Mouse (Mus musculus): ENCODE data around the gene Hmgcs2. TPM values are rescaled to one million over a fixed set of nuclear protein-coding genes. Genes with fewer than 3 reads are reported as not detected.

Hmgcs2 gene
- polyA plus RNA-seq, 1 experiment from 2014 or later, result 5.7 TPM

GRCm38 (mm10) chr3:98300266-98300665 lies 20.0 kb downstream of the Hmgcs2 start:
- ATAC-seq (ENCODE audit: low read depth), result no peak
- Histone ChIP-seq H3K4me2 (ENCODE audit: low read depth, low read length) (no peak overlapping the region), H3K36me3 (ENCODE audit: control insufficient read depth, insufficient read depth, low read length) (no peaks in the 10 kb centered on the region), H3K9me3 (ENCODE audit: control insufficient read depth, low read length) (no peaks in the 10 kb centered on the region), H3K4me3 (ENCODE audit: low read length) (no peak overlapping the region), H3K27me3 (ENCODE audit: control insufficient read depth, insufficient read depth, low read depth, low read length) (no peaks in the 10 kb centered on the region), H3K27ac (ENCODE audit: low read length) (no peak overlapping the region), H3K9ac (ENCODE audit: low read length) (no peak overlapping the region), H3K4me1 (replicated peaks; ENCODE audit: control insufficient read depth, insufficient read depth, low read length) (no peaks in the 10 kb centered on the region)
- WGBS, result 90% methylated on average over 4 of the region's 4 CpGs

- no peaks in the 10 kb centered on the region for H3K36me3 ChIP-seq (ENCODE audit: control insufficient read depth, insufficient read depth, low read length)
- no peaks in the 10 kb centered on the region for H3K9me3 ChIP-seq (ENCODE audit: control insufficient read depth, low read length)
- no peaks in the 10 kb centered on the region for H3K27me3 ChIP-seq (ENCODE audit: control insufficient read depth, insufficient read depth, low read depth, low read length)
- 70% methylated on average over 3 of the region's 3 CpGs for WGBS
- H3K9ac ChIP-seq (ENCODE audit: low read length), result no peak overlapping the region
- no peaks in the 10 kb centered on the region for H3K4me1 ChIP-seq (replicated peaks; ENCODE audit: control insufficient read depth, insufficient read depth, low read length)
- no peak overlapping the region for H3K4me2 ChIP-seq (ENCODE audit: low read depth, low read length)
- no peak overlapping the region for H3K27ac ChIP-seq (ENCODE audit: low read length)
- ATAC-seq (ENCODE audit: low read depth), result no peak
- no peak overlapping the region for H3K4me3 ChIP-seq (ENCODE audit: low read length)
Observed at GRCm38 (mm10) chr3:98301761-98302160, 21.5 kb downstream of the Hmgcs2 start.

GRCm38 (mm10) chr3:98308606-98309005 lies 28.4 kb downstream of the Hmgcs2 start:
- Histone ChIP-seq H3K9me3 (ENCODE audit: control insufficient read depth, low read length) (no peaks in the 10 kb centered on the region), H3K9ac (ENCODE audit: low read length) (no peak overlapping the region), H3K4me3 (ENCODE audit: low read length) (no peak overlapping the region), H3K27me3 (ENCODE audit: control insufficient read depth, insufficient read depth, low read depth, low read length) (no peaks in the 10 kb centered on the region), H3K36me3 (ENCODE audit: control insufficient read depth, insufficient read depth, low read length) (no peaks in the 10 kb centered on the region), H3K4me2 (ENCODE audit: low read depth, low read length) (no peak overlapping the region), H3K27ac (ENCODE audit: low read length) (no peak overlapping the region), H3K4me1 (replicated peaks; ENCODE audit: control insufficient read depth, insufficient read depth, low read length) (no peaks in the 10 kb centered on the region)
- 80% methylated on average over 6 of the region's 6 CpGs for WGBS
- ATAC-seq (ENCODE audit: low read depth), result no peak

- Histone ChIP-seq H3K36me3 (ENCODE audit: control insufficient read depth, insufficient read depth, low read length) (no peaks in the 10 kb centered on the region), H3K4me2 (ENCODE audit: low read depth, low read length) (no peak overlapping the region), H3K27ac (ENCODE audit: low read length) (no peak overlapping the region), H3K9me3 (ENCODE audit: control insufficient read depth, low read length) (no peaks in the 10 kb centered on the region), H3K9ac (ENCODE audit: low read length) (no peak overlapping the region), H3K27me3 (ENCODE audit: control insufficient read depth, insufficient read depth, low read depth, low read length) (no peaks in the 10 kb centered on the region), H3K4me3 (ENCODE audit: low read length) (no peak overlapping the region), H3K4me1 (replicated peaks; ENCODE audit: control insufficient read depth, insufficient read depth, low read length) (no peaks in the 10 kb centered on the region)
- ATAC-seq (ENCODE audit: low read depth), result no peak
- WGBS, result 75% methylated on average over 1 of the region's 1 CpGs
Observed at GRCm38 (mm10) chr3:98310456-98310855, 30.2 kb downstream of the Hmgcs2 start.

- no peak overlapping the region for H3K27ac ChIP-seq (ENCODE audit: low read length)
- H3K9me3 ChIP-seq (ENCODE audit: control insufficient read depth, low read length), result no peaks in the 10 kb centered on the region
- peaks cover 9% of the 10 kb centered on the region for H3K4me1 ChIP-seq (replicated peaks; ENCODE audit: control insufficient read depth, insufficient read depth, low read length)
- no peaks in the 10 kb centered on the region for H3K36me3 ChIP-seq (ENCODE audit: control insufficient read depth, insufficient read depth, low read length)
- peak; percentile 46; the same call in 1 of the 2 replicates for ATAC-seq (ENCODE audit: low read depth)
- 22% methylated on average over 6 of the region's 7 CpGs for WGBS
- no peak overlapping the region for H3K9ac ChIP-seq (ENCODE audit: low read length)
- H3K4me3 ChIP-seq (ENCODE audit: low read length), result no peak overlapping the region
- H3K27me3 ChIP-seq (ENCODE audit: control insufficient read depth, insufficient read depth, low read depth, low read length), result no peaks in the 10 kb centered on the region
- no peak overlapping the region for H3K4me2 ChIP-seq (ENCODE audit: low read depth, low read length)
Observed at GRCm38 (mm10) chr3:98312867-98313266, 32.6 kb downstream of the Hmgcs2 start.

GRCm38 (mm10) chr3:98313294-98314155 lies 33.3 kb downstream of the Hmgcs2 start:
- Histone ChIP-seq H3K27ac (ENCODE audit: low read length) (no peak overlapping the region), H3K4me1 (replicated peaks; ENCODE audit: control insufficient read depth, insufficient read depth, low read length) (peaks cover 9% of the 10 kb centered on the region), H3K4me2 (ENCODE audit: low read depth, low read length) (no peak overlapping the region), H3K27me3 (ENCODE audit: control insufficient read depth, insufficient read depth, low read depth, low read length) (no peaks in the 10 kb centered on the region), H3K9me3 (ENCODE audit: control insufficient read depth, low read length) (no peaks in the 10 kb centered on the region), H3K4me3 (ENCODE audit: low read length) (no peak overlapping the region), H3K36me3 (ENCODE audit: control insufficient read depth, insufficient read depth, low read length) (no peaks in the 10 kb centered on the region), H3K9ac (ENCODE audit: low read length) (no peak overlapping the region)
- no peak; the same call in 1 of the 2 replicates for ATAC-seq (ENCODE audit: low read depth)
- 76% methylated on average over 9 of the region's 9 CpGs for WGBS

GRCm38 (mm10) chr3:98315181-98315580 lies 34.9 kb downstream of the Hmgcs2 start:
- Histone ChIP-seq H3K27ac (ENCODE audit: low read length) (no peak overlapping the region), H3K9me3 (ENCODE audit: control insufficient read depth, low read length) (no peaks in the 10 kb centered on the region), H3K27me3 (ENCODE audit: control insufficient read depth, insufficient read depth, low read depth, low read length) (no peaks in the 10 kb centered on the region), H3K36me3 (ENCODE audit: control insufficient read depth, insufficient read depth, low read length) (no peaks in the 10 kb centered on the region; the same call in 1 of the 2 replicates), H3K4me1 (replicated peaks; ENCODE audit: control insufficient read depth, insufficient read depth, low read length) (peaks cover 9% of the 10 kb centered on the region), H3K4me3 (ENCODE audit: low read length) (no peak overlapping the region), H3K9ac (ENCODE audit: low read length) (no peak overlapping the region), H3K4me2 (ENCODE audit: low read depth, low read length) (no peak overlapping the region)
- WGBS, result 77% methylated on average over 2 of the region's 2 CpGs
- no peak for ATAC-seq (ENCODE audit: low read depth)

GRCm38 (mm10) chr3:98317143-98317542 lies 36.9 kb downstream of the Hmgcs2 start:
- Histone ChIP-seq H3K9me3 (ENCODE audit: control insufficient read depth, low read length) (no peaks in the 10 kb centered on the region), H3K4me3 (ENCODE audit: low read length) (no peak overlapping the region), H3K27me3 (ENCODE audit: control insufficient read depth, insufficient read depth, low read depth, low read length) (no peaks in the 10 kb centered on the region), H3K4me2 (ENCODE audit: low read depth, low read length) (no peak overlapping the region), H3K27ac (ENCODE audit: low read length) (no peak overlapping the region), H3K9ac (ENCODE audit: low read length) (no peak overlapping the region), H3K36me3 (ENCODE audit: control insufficient read depth, insufficient read depth, low read length) (no peaks in the 10 kb centered on the region; the same call in 1 of the 2 replicates), H3K4me1 (replicated peaks; ENCODE audit: control insufficient read depth, insufficient read depth, low read length) (peaks cover 9% of the 10 kb centered on the region)
- WGBS, result 42% methylated on average over 3 of the region's 3 CpGs
- no peak for ATAC-seq (ENCODE audit: low read depth)

- H3K36me3 ChIP-seq (ENCODE audit: control insufficient read depth, insufficient read depth, low read length), result peaks cover 3% of the 10 kb centered on the region; the same call in 1 of the 2 replicates
- H3K27ac ChIP-seq (ENCODE audit: low read length), result no peak overlapping the region
- ATAC-seq (ENCODE audit: low read depth), result no peak
- H3K4me1 ChIP-seq (replicated peaks; ENCODE audit: control insufficient read depth, insufficient read depth, low read length), result peaks cover 9% of the 10 kb centered on the region
- H3K27me3 ChIP-seq (ENCODE audit: control insufficient read depth, insufficient read depth, low read depth, low read length), result no peaks in the 10 kb centered on the region
- no peak overlapping the region for H3K9ac ChIP-seq (ENCODE audit: low read length)
- WGBS, result 63% methylated on average over 2 of the region's 2 CpGs
- H3K4me2 ChIP-seq (ENCODE audit: low read depth, low read length), result no peak overlapping the region
- no peak overlapping the region for H3K4me3 ChIP-seq (ENCODE audit: low read length)
- H3K9me3 ChIP-seq (ENCODE audit: control insufficient read depth, low read length), result no peaks in the 10 kb centered on the region
Observed at GRCm38 (mm10) chr3:98319190-98319589, 39.0 kb downstream of the Hmgcs2 start.
